Mouse (Mus musculus): ENCODE results near the gene Nlgn3.

The Nlgn3 gene

GRCm38 (mm10) chrX:101299055-101299454 lies at the start of gene Nlgn3:
Nlgn3 (plus strand) TSS chrX:101299168.
- DNase-seq (ENCODE audit: low read depth, low spot score), result no peak

DNA sequence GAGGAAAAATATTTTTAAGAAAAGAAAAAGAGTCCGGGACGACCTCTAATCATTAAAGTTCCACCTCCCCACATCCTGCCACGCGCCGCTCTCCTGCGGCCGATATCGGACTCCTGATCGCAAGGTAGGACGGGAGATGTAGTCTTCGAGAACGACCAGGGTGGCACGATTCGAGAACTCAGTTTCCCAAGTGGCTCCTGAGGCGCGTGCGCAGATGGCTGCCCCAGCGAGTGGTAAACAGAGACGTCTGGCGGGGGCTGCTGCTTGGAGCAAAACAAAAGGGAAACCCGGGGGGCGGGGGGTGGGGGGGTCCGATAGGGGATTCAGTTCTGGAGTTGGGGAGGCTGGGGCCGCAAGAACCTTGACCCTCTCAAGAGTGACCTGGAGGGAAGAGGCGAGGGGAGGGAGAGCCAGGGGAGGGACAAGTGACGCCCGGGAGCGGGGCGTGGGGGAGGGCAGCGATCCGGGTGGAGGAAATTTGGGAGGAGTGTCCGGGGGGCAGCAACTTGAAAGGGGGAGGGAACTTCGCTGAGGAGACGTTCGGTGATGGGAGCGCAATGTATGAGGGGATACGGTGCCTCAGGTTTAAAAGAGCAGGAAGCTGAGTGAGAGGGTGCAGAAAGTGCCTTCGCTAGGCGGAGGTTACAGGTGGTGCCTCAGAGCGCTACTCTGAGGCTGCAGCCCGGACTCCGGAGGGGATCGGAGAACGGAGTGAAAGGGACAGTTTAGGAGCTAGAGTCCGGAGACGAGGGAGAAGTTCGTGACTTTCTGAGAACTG lies 44.8 kb upstream of the Nlgn3 start, which contains the start of gene Foxo4:
Foxo4 (plus strand) TSS at position 577 of the 778 bp plus-strand sequence.
- DNase-seq (ENCODE audit: low read depth, low spot score), result peak; percentile 90

DNA sequence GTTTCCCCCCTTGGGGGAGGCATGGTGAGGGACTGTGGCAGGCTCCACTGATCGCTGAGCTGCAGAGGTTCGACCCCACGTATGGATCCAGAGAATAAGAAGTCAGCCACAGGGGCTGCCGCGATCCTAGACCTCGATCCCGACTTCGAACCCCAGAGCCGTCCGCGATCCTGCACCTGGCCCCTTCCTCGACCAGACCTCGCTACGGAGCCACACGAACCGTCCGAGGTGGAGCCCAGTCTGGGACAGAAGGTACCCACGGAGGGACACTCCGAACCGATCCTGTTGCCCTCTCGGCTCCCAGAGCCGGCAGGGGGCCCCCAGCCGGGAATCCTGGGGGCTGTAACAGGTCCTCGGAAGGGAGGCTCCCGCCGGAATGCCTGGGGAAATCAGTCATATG lies 44.2 kb upstream of the Nlgn3 start:
- DNase-seq (ENCODE audit: low read depth, low spot score), result no peak

- DNase-seq (ENCODE audit: low read depth, low spot score), result peak; percentile 71
Observed at GRCm38 (mm10) chrX:101256603-101257002, 42.4 kb upstream of the Nlgn3 start.

DNA sequence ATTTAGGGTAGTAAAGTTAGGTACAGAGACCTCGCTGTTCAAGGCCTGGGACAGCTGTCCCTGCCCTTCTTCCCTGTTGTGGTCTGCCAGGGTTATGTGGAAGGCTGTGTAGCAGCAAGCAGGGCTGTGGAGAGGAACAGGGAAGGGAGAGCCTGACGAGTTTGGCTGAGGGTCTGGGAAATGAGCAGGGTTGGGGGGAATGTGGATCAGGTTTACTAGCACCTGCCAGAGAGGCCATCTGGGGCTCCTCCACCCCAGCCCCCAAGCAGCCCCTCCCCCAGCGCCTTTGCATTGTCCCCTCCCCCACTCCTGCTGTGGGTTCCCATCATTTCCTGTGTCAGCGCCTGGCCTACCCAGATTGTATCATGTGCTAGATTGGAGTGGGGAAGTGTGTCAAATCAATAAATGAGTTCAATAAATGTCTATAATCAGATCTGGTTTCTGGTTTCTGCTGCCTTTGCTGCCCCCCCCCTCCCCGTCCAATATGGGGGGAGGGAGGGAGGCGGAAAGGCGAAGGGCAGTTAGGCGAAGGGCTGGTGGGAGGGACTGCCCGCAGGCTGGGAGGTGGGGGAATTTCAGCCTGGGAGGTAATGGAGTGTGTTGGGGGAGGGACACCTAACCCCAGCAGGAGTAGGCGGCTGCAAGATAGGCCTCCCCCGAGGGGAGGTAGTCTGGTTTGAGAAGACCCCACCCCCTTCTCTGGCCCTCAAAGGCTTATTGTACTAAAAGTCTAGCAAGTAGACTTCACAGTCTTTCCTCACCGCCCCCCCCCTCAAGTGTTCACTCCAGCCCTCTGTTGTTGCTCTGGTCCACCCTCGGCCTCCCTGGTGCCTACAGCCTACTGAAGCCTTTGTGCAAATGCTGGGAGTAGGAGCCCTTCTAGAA lies 38.3 kb upstream of the Nlgn3 start:
- peak; percentile 66 for DNase-seq (ENCODE audit: low read depth, low spot score)

GRCm38 (mm10) chrX:101263892-101264291 lies 35.1 kb upstream of the Nlgn3 start, which contains the start of gene Gm614:
Gm614 (minus strand) TSS chrX:101263992.
- no peak for DNase-seq (ENCODE audit: low read depth, low spot score)

DNA sequence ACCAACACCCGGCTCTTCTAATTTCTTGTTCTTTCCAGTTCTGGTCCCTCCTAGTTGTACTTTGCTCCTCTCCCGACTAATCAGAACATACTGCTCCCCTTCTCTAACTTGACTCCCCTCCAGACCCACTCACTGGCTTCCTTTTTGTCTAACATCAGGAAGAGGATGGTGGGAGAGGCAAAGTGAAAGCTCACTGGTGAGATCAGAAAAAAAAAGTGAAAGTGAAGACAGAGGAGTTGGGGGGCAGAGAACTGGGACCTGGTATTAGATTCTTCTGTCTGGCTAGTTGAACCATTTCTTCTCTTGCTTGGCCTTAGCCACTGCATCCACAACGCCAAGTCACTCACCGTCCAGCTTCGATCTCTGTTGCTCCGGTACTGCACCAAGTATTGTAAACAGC lies 32.3 kb upstream of the Nlgn3 start:
- DNase-seq (ENCODE audit: low read depth, low spot score), result peak; percentile 38

DNA sequence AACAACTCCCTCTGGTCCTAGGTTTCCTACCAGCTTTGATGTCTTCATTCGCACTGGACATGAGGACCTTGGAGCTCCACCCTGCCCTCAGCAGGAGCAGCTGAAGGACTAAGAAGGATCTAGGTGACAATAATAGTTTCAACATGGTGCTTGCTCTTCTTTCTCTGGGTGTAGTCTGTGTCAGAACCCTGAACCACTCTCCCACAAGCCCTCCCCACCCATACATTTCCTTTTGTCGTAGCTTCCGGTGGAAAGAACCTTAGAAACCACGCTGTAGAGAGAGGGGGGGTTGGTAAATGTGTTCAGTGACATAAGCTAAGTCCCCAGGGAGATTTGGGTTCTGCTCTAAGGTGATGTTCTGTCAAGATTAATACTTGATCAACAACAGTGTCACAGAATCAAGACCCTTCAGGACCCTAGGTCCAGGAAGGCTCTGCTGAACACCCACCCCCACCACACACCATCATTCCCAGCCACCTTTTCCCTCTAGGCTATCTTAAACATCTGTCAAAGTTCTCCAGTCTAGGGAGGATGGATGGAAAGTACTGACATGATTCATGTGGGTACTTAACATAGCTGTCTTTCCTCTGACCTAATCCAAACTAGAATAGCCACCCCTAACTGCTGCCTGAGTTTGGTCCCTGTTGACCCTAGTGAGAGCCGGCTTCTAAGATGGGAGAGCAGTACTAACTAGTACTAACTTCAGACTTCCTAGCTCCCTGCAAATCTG lies 30.8 kb upstream of the Nlgn3 start, which contains the start of gene Il2rg:
Il2rg (minus strand) TSS at position 231 of the 730 bp plus-strand sequence.
- peak; percentile 91 for DNase-seq (ENCODE audit: low read depth, low spot score)

GRCm38 (mm10) chrX:101268755-101269124 lies 30.2 kb upstream of the Nlgn3 start, which contains the start of gene Gm20489:
Gm20489 (minus strand) TSS chrX:101269023.
- DNase-seq (ENCODE audit: low read depth, low spot score), result peak; percentile 35

DNA sequence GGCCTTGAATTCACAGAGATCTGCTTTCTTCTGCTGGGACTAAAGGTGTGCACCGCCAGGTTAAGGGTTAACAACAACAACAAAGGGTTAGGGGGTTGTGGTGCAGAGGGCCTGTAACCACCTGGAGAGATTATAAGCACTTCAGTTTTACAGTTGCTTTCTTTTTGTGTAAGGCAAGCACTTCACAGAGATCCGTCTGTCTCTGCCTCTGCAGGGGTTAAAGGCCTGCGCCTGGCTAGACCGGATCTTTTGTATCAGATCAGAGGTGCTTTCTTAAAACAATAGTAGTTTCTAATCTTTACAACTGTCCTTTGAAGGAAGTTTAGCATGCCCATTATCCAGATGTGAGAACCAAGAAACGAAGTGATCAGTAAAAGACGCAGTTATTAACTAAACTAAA lies 25.6 kb upstream of the Nlgn3 start:
- DNase-seq (ENCODE audit: low read depth, low spot score), result peak; percentile 58

DNA sequence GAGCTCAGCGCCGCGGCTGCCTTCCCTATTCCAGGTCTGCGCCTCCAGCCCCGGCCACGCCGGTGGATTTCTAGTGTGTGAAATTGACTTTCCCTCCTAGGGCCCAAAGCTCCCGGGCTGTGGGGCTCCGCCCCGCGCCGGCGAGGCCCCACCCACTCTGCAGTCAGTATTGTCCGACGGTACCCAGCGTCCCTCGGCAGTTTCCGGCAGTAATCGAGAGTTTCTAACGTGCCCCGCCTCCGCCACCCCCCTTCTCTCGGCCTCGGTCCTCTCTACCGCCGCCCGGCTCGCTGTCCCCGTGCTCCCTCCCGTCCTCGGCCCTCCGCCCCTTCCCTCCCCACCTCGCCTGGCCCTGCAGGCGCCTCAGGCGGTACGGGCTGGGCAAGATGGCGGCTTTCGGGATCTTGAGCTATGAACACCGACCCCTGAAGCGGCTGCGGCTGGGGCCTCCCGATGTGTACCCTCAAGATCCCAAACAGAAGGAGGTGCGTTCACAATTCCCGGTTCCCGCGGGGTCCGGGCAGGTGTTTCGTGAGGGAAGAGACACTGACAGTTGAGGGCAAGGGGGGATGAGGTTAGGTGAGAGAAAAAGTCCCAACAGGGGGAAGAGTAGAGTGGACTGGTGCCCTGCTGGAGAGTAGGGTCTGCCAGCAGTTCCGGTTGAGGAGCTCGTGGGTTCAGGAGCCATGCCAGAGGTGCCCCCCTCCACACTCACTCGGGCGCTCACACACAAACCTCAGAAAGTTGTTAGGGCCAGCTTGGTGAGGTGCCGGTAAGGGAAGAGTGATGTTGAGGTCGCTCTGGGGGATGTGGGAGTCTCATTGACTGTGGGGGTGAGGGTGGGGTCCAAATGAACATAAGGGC lies 24.9 kb upstream of the Nlgn3 start, which contains the start of gene Med12:
Med12 (plus strand) TSS at position 156 of the 864 bp plus-strand sequence.
- DNase-seq (ENCODE audit: low read depth, low spot score), result peak; percentile 91

- DNase-seq (ENCODE audit: low read depth, low spot score), result no peak
Observed at GRCm38 (mm10) chrX:101282813-101283212, 16.2 kb upstream of the Nlgn3 start.

- peak; percentile 63 for DNase-seq (ENCODE audit: low read depth, low spot score)
Observed at GRCm38 (mm10) chrX:101285534-101285933, 13.4 kb upstream of the Nlgn3 start.

GRCm38 (mm10) chrX:101285953-101286670 lies 12.9 kb upstream of the Nlgn3 start:
- no peak for DNase-seq (ENCODE audit: low read depth, low spot score)

DNA sequence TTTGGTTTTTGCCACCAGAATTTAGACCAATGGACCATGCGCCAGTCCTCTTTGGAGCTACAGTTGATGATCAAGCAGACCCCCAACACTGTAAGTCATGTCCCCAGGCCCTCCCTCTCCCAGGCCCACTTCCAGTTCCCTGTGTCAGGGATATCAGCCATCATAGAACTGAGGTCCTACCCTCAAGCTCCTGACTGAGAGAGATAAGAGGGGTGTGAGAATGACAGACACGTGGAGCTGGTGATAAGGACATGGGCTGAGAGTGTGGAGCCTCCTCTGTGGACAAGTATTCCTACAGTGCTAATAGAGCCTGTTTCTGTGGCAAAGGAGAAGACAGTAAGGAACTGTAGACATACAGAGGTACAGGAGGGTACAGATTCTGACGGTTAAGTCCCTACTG lies 11.4 kb upstream of the Nlgn3 start:
- no peak for DNase-seq (ENCODE audit: low read depth, low spot score)

- no peak for DNase-seq (ENCODE audit: low read depth, low spot score)
Observed at GRCm38 (mm10) chrX:101288432-101288831, 10.5 kb upstream of the Nlgn3 start.

GRCm38 (mm10) chrX:101289037-101289436 lies 9.9 kb upstream of the Nlgn3 start:
- no peak for DNase-seq (ENCODE audit: low read depth, low spot score)

- no peak for DNase-seq (ENCODE audit: low read depth, low spot score)
Observed at GRCm38 (mm10) chrX:101290111-101290510, 8.9 kb upstream of the Nlgn3 start.

DNA sequence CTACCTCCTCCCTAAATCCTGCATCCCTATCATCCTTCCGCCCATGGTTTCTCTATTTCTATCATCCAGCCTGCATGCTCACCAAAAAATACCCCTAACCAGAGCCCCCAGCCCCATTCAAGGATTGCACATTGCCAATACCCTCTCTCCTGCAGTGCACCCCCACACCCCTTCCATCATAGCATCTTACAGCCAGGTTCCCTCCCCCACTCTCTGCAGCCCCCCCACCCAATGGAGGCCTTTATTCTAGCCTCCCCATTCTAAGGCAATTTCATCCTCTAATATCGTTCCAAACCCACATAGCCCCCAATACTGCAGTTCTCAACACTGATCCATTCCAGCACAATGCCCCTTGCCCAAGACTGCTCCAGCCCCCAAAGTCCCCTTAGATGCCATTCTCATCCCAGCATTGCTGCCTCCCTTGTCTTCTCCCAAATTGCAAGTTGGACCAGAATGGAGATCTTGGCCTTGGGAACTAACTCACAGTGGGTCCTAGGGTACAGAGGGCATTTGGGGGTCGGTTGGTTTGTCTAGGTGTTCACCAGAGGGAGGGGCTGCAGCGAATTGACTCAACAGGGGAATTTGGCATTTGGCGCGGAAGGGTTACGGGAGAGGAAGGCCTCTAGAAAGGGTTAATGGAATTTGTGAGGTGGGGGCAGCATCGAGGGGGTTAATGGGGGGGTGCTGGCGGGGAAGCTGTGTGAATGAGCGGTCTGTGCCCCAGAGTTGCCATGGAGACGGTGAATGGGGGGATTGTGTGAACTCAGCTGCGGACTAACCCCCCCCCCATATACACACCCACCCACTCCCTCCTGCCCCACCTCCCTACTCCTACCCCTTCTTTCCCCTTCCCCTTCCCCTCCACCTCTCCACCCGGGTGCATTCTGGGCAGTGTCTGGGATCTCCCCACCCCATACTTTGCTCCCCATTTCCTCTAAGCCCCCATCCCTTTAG lies 782 bp downstream of the Nlgn3 start:
- no peak for DNase-seq (ENCODE audit: low read depth, low spot score)
